Mouse (Mus musculus) heart, postnatal 0 days (tissue): ENCODE data around the gene Olfr792.

ENCODE experiments used
- CTCF ChIP-seq: IDR thresholded peaks from 2 replicates; pipeline ENCODE4 v1.5.1; 2016; ENCODE audit warnings: antibody characterized with exemption, control low read depth, low read depth
- EP300 ChIP-seq: IDR thresholded peaks from 2 replicates; pipeline ENCODE4 v1.6.1; 2016; ENCODE audit warnings: antibody characterized with exemption, low read depth

DNA sequence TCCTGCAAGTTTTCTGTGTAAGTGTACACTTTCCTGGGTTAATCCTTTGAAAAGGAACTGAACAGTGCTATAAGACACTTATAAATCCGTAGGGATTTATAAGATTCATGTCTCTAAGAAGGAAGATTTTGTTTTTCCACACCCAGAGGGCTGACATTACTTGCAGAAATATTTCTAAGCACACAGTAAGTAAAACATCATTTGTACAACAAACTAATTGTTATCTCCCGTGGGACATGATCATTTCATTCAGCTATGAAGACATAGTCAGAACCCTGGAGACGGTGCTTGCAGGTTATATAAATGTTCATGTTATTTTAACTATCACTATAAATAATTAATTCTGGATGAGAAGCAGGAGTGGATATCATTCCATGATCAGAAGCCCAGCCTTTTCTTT is 17.5 kb upstream of the Olfr792 start, which contains the start of gene Olfr791:
- TF ChIP-seq CTCF (no peak), EP300 (no peak)
